Comparison of ENCODE assay signal across 11 mouse cellular contexts in the genomic region with DNA sequence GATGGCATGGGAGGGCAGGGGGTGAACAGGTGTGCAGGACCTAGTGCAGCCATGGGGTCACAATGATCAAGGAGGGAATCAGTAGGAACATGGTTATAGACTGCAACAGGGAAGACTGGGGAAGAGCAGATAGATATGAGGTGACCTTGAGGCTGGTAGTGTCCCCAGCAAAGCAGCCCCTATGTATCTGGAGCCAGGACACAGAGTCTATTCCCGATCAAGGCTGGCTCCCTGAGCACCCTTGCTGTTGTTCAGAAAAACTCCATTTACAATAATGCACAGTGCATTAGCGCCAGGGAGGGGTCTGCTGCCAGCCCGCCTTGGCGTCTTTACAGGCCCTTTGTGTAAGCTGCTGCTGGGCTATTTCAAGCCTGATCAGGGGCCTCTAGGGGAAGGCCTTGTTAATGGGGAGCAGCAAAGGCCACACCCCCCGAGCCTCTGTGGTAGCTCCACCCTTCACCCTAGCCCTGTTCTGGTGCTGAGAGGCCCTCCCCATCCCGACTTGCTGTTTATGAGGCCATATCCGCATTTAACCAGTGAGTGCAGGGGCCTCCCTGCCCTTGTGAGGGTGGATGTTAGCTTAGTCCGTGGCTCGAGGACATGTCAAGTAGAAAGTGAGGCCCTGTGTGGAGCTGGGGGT. TPM values are rescaled to one million over a fixed set of nuclear protein-coding genes. Genes with fewer than 3 reads are reported as not detected.
DNase-seq lines count a peak whose midpoint lies in the region; ATAC-seq lines count a peak whose summit lies in the region.
"Had no signal": no experiment of that assay in that cellular context is flagged by ENCODE, and none has a peak within 500 bp of the region (broad histone marks: within the 10 kb centered on the region; RNA-seq: fewer than 3 reads in every experiment).

No protein-coding gene starts in this region.

- no peaks in the 10 kb centered on the region for H3K36me3 ChIP-seq in kidney, embryonic 16.5 days (ENCODE audit: insufficient read depth, low read length)
- H3K36me3 ChIP-seq in embryonic facial prominence, embryonic 12.5 days: no peaks in the 10 kb centered on the region
- no peaks in the 10 kb centered on the region for H3K36me3 ChIP-seq in midbrain, embryonic 13.5 days

- H3K4me2 ChIP-seq in kidney, embryonic 16.5 days (replicated peaks; ENCODE audit: low read depth, low read length): no peak overlapping the region
- no peak overlapping the region for H3K4me2 ChIP-seq in embryonic facial prominence, embryonic 12.5 days (replicated peaks)
- no peak overlapping the region for H3K4me2 ChIP-seq in midbrain, embryonic 13.5 days (replicated peaks)

- no peak overlapping the region for H3K9ac ChIP-seq in kidney, embryonic 16.5 days (replicated peaks; ENCODE audit: low read length)
- H3K9ac ChIP-seq in embryonic facial prominence, embryonic 12.5 days: no peak overlapping the region
- H3K9ac ChIP-seq in midbrain, embryonic 13.5 days (replicated peaks): 0 out of 2 replicates have a peak overlapping the region, but pooled peaks have one; percentile 12

- no peak for DNase-seq in kidney, adult 9 months
- peak; percentile 27 for DNase-seq in heart, postnatal 4 days
- no peak for DNase-seq in MN1 (ENCODE audit: low spot score)
- no peak for DNase-seq in gastrocnemius, postnatal 14 days

- no peaks in the 10 kb centered on the region for H3K27me3 ChIP-seq in kidney, embryonic 16.5 days (ENCODE audit: insufficient read depth, low read length)
- H3K27me3 ChIP-seq in embryonic facial prominence, embryonic 12.5 days: no peaks in the 10 kb centered on the region
- H3K27me3 ChIP-seq in midbrain, embryonic 13.5 days: no peaks in the 10 kb centered on the region

- 11% methylated on average over 9 of the region's 9 CpGs for WGBS in kidney, embryonic 16.5 days
- WGBS in embryonic facial prominence, embryonic 12.5 days: 33% methylated on average over 9 of the region's 9 CpGs
- WGBS in midbrain, embryonic 13.5 days: 16% methylated on average over 9 of the region's 9 CpGs

- ATAC-seq in kidney, embryonic 16.5 days (ENCODE audit: low FRiP score, low TSS enrichment): peak; percentile 82
- peak; percentile 61; the same call in 1 of the 2 replicates for ATAC-seq in embryonic facial prominence, embryonic 12.5 days (ENCODE audit: insufficient number of reproducible peaks, insufficient read depth, low FRiP score, low TSS enrichment)
- peak; percentile 83 for ATAC-seq in midbrain, embryonic 13.5 days
- no peak for ATAC-seq in CD4-positive, CD25-positive, alpha-beta regulatory T cell, adult 4 months

- H3K9me3 ChIP-seq in kidney, embryonic 16.5 days (ENCODE audit: low read length): no peaks in the 10 kb centered on the region
- H3K9me3 ChIP-seq in embryonic facial prominence, embryonic 12.5 days: no peaks in the 10 kb centered on the region
- no peaks in the 10 kb centered on the region for H3K9me3 ChIP-seq in midbrain, embryonic 13.5 days

- H3K27ac ChIP-seq in kidney, embryonic 16.5 days (ENCODE audit: low read length): peak overlapping the region; percentile 50; the same call in 1 of the 2 replicates
- no peak overlapping the region for H3K27ac ChIP-seq in embryonic facial prominence, embryonic 12.5 days
- no peak overlapping the region; the same call in 1 of the 2 replicates for H3K27ac ChIP-seq in midbrain, embryonic 13.5 days

- intact Hi-C loops in gastrocnemius, postnatal 14 days (cut with DNase I; ENCODE audit: low total_unique reads): no loop called here

- peaks cover 5% of the 10 kb centered on the region; the same call in 1 of the 2 replicates for H3K4me1 ChIP-seq in kidney, embryonic 16.5 days (ENCODE audit: insufficient read depth, low read length)
- no peaks in the 10 kb centered on the region for H3K4me1 ChIP-seq in embryonic facial prominence, embryonic 12.5 days
- peaks cover 14% of the 10 kb centered on the region for H3K4me1 ChIP-seq in midbrain, embryonic 13.5 days (replicated peaks)

- H3K4me3 ChIP-seq in kidney, embryonic 16.5 days (ENCODE audit: low read length): no peak overlapping the region
- H3K4me3 ChIP-seq in embryonic facial prominence, embryonic 12.5 days: no peak overlapping the region
- no peak overlapping the region for H3K4me3 ChIP-seq in midbrain, embryonic 13.5 days (replicated peaks)

RNA-seq across cellular contexts. Expression of a gene that starts 7.9 kb away (rescaled TPM):
- not detected in 2 replicates for polyA plus RNA-seq in kidney, embryonic 16.5 days (2015; fragmentation: Nextera tagmentation; extraction: Ambion mirVana)
- polyA plus RNA-seq in embryonic facial prominence, embryonic 12.5 days (2016; fragmentation: Nextera tagmentation; extraction: Ambion mirVana): 0.13 and 0.22 TPM in 2 replicates
- under 1 TPM in 1 of 2 experiments, not detected in 1; 0.26 TPM for total RNA-seq in heart, postnatal 4 days (2021)
- polyA plus RNA-seq in midbrain, embryonic 13.5 days (2015; fragmentation: Nextera tagmentation; extraction: Ambion mirVana): 0.50 and 0.81 TPM in 2 replicates
- total RNA-seq in gastrocnemius, postnatal 14 days (2021): not detected
- not detected for polyA plus RNA-seq in CD4-positive, CD25-positive, alpha-beta regulatory T cell, adult 4 months (2017; shearing (Covaris generic))
- total RNA-seq: ES-E14 had no signal

RNA-seq across cellular contexts. Expression of a gene that starts 28.8 kb away (rescaled TPM):
- polyA plus RNA-seq in kidney, embryonic 16.5 days (2015; fragmentation: Nextera tagmentation; extraction: Ambion mirVana): 3.3 and 3.5 TPM in 2 replicates
- polyA plus RNA-seq in embryonic facial prominence, embryonic 12.5 days (2016; fragmentation: Nextera tagmentation; extraction: Ambion mirVana): 8.7 and 11.9 TPM in 2 replicates
- total RNA-seq in heart, postnatal 4 days (2021): 10 to 100 TPM; 14.5 to 19.1 TPM
- 8.6 and 11.5 TPM in 2 replicates for polyA plus RNA-seq in midbrain, embryonic 13.5 days (2015; fragmentation: Nextera tagmentation; extraction: Ambion mirVana)
- 1 to 10 TPM; 3.2 to 3.4 TPM for total RNA-seq in gastrocnemius, postnatal 14 days (2021)
- not detected for polyA plus RNA-seq in CD4-positive, CD25-positive, alpha-beta regulatory T cell, adult 4 months (2017; shearing (Covaris generic))

RNA-seq across cellular contexts. Expression of a gene that starts 34.7 kb away (rescaled TPM):
- 0.13 TPM in 1 of 2 replicates, not detected in the other for polyA plus RNA-seq in kidney, embryonic 16.5 days (2015; fragmentation: Nextera tagmentation; extraction: Ambion mirVana)
- polyA plus RNA-seq in embryonic facial prominence, embryonic 12.5 days (2016; fragmentation: Nextera tagmentation; extraction: Ambion mirVana): 0.47 and 0.55 TPM in 2 replicates
- not detected for total RNA-seq in heart, postnatal 4 days (2021)
- polyA plus RNA-seq in midbrain, embryonic 13.5 days (2015; fragmentation: Nextera tagmentation; extraction: Ambion mirVana): 0.15 and 0.24 TPM in 2 replicates
- total RNA-seq in gastrocnemius, postnatal 14 days (2021): not detected
- polyA plus RNA-seq in CD4-positive, CD25-positive, alpha-beta regulatory T cell, adult 4 months (2017; shearing (Covaris generic)): not detected
- polyA plus RNA-seq: gonadal fat pad, adult 2 months; liver, embryonic 16.5 days had no signal
